Mouse (Mus musculus) T-helper 17 cell (primary cell): Measurements from ENCODE around the gene Cops8.

Experiments
- in situ Hi-C, 2 experiments: fragments of 300-600 bp; cut with MboI, MseI; formaldehyde crosslinking; loops; 1 replicate in 1 of 2; 2 replicates in 1 of 2; pipeline ENCODE4 v1.15.1; 2025; ENCODE audit warnings: high pct_unique_total_duplicates in 2 of 2

The Cops8 gene

GRCm38 (mm10) chr1:90602759-90603560, at the start of gene Cops8:
Gene Cops8, plus strand, starts transcription at chr1:90602981.
- in situ Hi-C loops, result no loop called here

- in situ Hi-C loops, result no loop called here
These were observed 45.6 kb upstream of the Cops8 start for GRCm38 (mm10) chr1:90557140-90557539.

- in situ Hi-C loops, result no loop called here
These were observed 41.6 kb upstream of the Cops8 start for GRCm38 (mm10) chr1:90560942-90561726.

GRCm38 (mm10) chr1:90563945-90564344, 38.8 kb upstream of the Cops8 start:
- in situ Hi-C loops, result no loop called here

GRCm38 (mm10) chr1:90566664-90567440, 35.9 kb upstream of the Cops8 start:
- in situ Hi-C loops, result no loop called here

GRCm38 (mm10) chr1:90573831-90574230, 28.9 kb upstream of the Cops8 start:
- in situ Hi-C loops, result loop anchor here in 1 of 2 experiments (10.0 kb wide), 1 partner anchor 519 kb away; no protein-coding TSS in a partner anchor

- in situ Hi-C loops, result loop anchor here in 1 of 2 experiments (10.0 kb wide), 1 partner anchor 520 kb away; no protein-coding TSS in a partner anchor
These were observed 27.9 kb upstream of the Cops8 start for GRCm38 (mm10) chr1:90574845-90575244.

- in situ Hi-C loops, result loop anchor here in 1 of 2 experiments (10.0 kb wide), 1 partner anchor 523 kb away; no protein-coding TSS in a partner anchor
These were observed 25.4 kb upstream of the Cops8 start for GRCm38 (mm10) chr1:90577417-90577816.

GRCm38 (mm10) chr1:90582635-90583034, 20.1 kb upstream of the Cops8 start:
- in situ Hi-C loops, result no loop called here

- in situ Hi-C loops, result no loop called here
These were observed 14.6 kb upstream of the Cops8 start for GRCm38 (mm10) chr1:90588021-90588734.

GRCm38 (mm10) chr1:90590797-90591196, 12.0 kb upstream of the Cops8 start:
- in situ Hi-C loops, result loop anchor here (5.0 kb wide), 1 partner anchor 528 kb away; no protein-coding TSS in a partner anchor

GRCm38 (mm10) chr1:90592784-90593183, 10.0 kb upstream of the Cops8 start:
- in situ Hi-C loops, result loop anchor here (5.0 kb wide), 1 partner anchor 530 kb away; no protein-coding TSS in a partner anchor

GRCm38 (mm10) chr1:90599226-90599625, 3.6 kb upstream of the Cops8 start:
- in situ Hi-C loops, result no loop called here

GRCm38 (mm10) chr1:90601096-90601495, 1.7 kb upstream of the Cops8 start:
- in situ Hi-C loops, result no loop called here

GRCm38 (mm10) chr1:90603561-90603887, 743 bp downstream of the Cops8 start:
- in situ Hi-C loops, result no loop called here

GRCm38 (mm10) chr1:90609363-90609762, 6.6 kb downstream of the Cops8 start:
- in situ Hi-C loops, result no loop called here

GRCm38 (mm10) chr1:90617258-90617657, 14.5 kb downstream of the Cops8 start:
- in situ Hi-C loops, result no loop called here

GRCm38 (mm10) chr1:90633415-90634030, 30.7 kb downstream of the Cops8 start:
- in situ Hi-C loops, result no loop called here

- in situ Hi-C loops, result no loop called here
These were observed 31.5 kb downstream of the Cops8 start for GRCm38 (mm10) chr1:90634205-90634745.

GRCm38 (mm10) chr1:90638335-90638734, 35.6 kb downstream of the Cops8 start:
- in situ Hi-C loops, result no loop called here
